Mouse (Mus musculus) neutrophil, adult 65 days (primary cell): Measurements from ENCODE around the gene Olfr168. TPM values are rescaled to one million over a fixed set of nuclear protein-coding genes. Genes with fewer than 3 reads are reported as not detected.

ENCODE experiments used
- total RNA-seq: library from RNA; stranded (reverse); gene quantifications from 2 replicates; pipeline ENCODE4 v1.2.4, GENCODE M21; 2023

The Olfr168 gene
- total RNA-seq = not detected in 2 replicates

DNA sequence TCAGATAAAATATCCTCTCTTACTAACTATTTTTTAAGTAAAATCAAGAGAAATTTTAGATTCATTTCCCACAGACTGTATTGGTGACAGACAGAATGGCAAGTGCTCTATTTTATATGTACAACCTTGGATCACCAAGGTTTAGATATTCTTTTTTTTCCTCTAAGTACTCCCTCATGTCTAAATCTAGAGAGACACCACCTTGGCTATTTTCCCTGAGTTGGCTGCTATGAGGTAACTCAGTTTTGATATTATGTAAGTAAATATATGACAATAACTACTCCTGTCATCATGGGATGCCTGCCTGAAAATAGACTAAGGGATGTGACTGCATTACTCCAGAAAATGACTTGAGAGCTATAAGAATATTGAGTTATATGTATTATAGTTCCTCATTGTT is at the start of gene Olfr168:
Gene Olfr168 (minus strand): TSS at position 101 of the 400 bp plus-strand sequence.

GRCm38 (mm10) chr16:19571709-19572108 is 36.4 kb upstream of the Olfr168 start, which contains the start of gene Olfr169:
Gene Olfr169, minus strand, starts transcription at chr16:19571809.

DNA sequence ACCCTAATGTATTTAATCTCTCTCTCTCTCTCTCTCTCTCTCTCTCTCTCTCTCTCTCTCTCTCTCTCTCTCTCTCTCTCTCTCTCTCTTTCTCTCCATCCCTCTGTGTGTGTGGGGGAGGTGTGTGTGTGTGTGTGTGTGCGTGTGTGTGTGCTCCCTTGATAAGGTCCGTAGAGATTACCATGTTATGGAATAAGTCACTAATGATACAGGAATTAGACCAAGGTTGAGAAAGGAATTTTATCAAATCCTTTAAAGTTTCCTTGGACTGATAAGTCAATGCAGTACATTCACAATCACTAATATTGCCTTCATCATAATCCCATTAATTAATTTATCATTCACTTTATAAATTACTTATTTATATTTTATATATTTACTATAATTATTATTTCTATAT is 13.2 kb downstream of the Olfr168 start, which contains the start of gene Olfr167:
Gene Olfr167 (minus strand): TSS at position 101 of the 400 bp plus-strand sequence.

GRCm38 (mm10) chr16:19483394-19483793 is 52.0 kb downstream of the Olfr168 start, which contains the start of gene Olfr166:
Gene Olfr166, plus strand, starts transcription at chr16:19483694.

Other genes with a start within 250 kb of the Olfr168 start
- not detected in 2 replicates for gene Olfr164, start 221.5 kb downstream of the Olfr168 start, total RNA-seq
- not detected in 2 replicates for gene Olfr165, start 112.4 kb downstream of the Olfr168 start, total RNA-seq
- not detected in 2 replicates for gene Olfr166, start 51.9 kb downstream of the Olfr168 start, total RNA-seq
- not detected in 2 replicates for gene Olfr167, start 13.3 kb downstream of the Olfr168 start, total RNA-seq
- not detected in 2 replicates for gene Olfr169, start 36.3 kb upstream of the Olfr168 start, total RNA-seq
- gene Olfr170, start 76.3 kb upstream of the Olfr168 start, total RNA-seq = not detected in 2 replicates
- not detected in 2 replicates for gene Olfr171, start 94.4 kb upstream of the Olfr168 start, total RNA-seq
- not detected in 2 replicates for gene Lamp3, start 170.8 kb upstream of the Olfr168 start, total RNA-seq
- 6.0 and 7.6 TPM in 2 replicates for gene B3gnt5, start 224.7 kb upstream of the Olfr168 start, total RNA-seq